Mouse (Mus musculus) heart, postnatal 10 days (tissue): ENCODE measurements around the gene Ccdc97. TPM values are rescaled to one million over a fixed set of nuclear protein-coding genes. Genes with fewer than 3 reads are reported as not detected.
A peak's percentile ranks its signal among the peaks of the same experiment; 100 is the strongest.

Source experiments
- DNase-seq, 2 experiments: peaks; one replicate each; pipeline ENCODE4 v3.0.0; 2021
- intact Hi-C: fragments of 180-260 bp; cut with DNase I; formaldehyde crosslinking; loops from one replicate; pipeline ENCODE4 v1.15.1; 2025
- total RNA-seq, 2 experiments: library from RNA; stranded (reverse); gene quantifications; 2 replicates each; pipeline ENCODE4 v1.2.3; 2021

The Ccdc97 gene
- total RNA-seq, 2 experiments from 2014 or later = 48.9 to 51.9 TPM

GRCm38 (mm10) chr7:25694104-25694503 lies 24.8 kb downstream of the Ccdc97 start:
- intact Hi-C loops = no loop called here
- DNase-seq = no peak

DNA sequence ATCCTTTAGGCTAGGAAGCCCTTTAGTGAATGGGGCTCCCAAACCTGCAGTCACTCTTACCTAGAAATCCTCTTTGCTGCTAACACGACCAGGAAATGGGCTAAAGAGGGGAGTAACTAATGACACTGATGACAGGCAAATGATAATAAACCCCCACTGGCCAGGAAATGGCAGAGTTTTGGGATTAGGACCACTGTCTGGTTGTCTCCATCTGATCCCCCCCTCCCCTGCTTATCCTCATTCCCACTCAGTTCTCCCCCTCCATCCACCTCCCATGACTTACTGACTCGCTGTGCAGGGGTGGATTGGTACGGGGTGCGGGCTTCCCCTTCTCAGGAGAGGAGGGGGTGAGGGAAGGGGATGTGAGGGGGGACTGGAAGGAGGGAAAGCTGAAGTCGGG lies 28.8 kb downstream of the Ccdc97 start:
- intact Hi-C loops = no loop called here
- no peak for DNase-seq

DNA sequence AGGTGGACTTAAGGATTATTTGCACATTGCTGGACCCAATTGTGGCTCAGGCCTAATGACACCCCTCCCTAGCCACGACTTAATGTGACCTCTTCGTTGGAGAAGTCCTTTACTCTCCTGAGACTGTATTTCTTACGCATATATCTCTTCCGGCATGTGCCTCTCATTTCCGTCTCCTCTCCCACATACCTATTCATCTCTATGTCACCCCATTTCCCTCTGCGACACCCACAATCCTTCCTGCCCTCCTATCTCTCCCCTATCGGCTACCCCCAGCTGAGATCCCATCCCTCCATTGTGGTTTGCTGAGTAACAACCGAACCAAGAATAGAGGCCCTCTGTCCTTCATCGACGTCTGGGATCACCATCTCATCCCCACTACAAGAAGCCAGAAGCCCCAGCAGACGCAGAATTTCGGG lies 29.3 kb downstream of the Ccdc97 start:
- intact Hi-C loops = loop anchor here (1.0 to 5.0 kb wide), 2 partner anchors 15 to 113 kb away; no protein-coding TSS in a partner anchor
- DNase-seq = no peak

GRCm38 (mm10) chr7:25688810-25689586 lies 29.9 kb downstream of the Ccdc97 start:
- peak; percentile 82 to 83 for DNase-seq
- intact Hi-C loops = loop anchor here (1.0 to 5.0 kb wide), 2 partner anchors 15 to 113 kb away; no protein-coding TSS in a partner anchor

DNA sequence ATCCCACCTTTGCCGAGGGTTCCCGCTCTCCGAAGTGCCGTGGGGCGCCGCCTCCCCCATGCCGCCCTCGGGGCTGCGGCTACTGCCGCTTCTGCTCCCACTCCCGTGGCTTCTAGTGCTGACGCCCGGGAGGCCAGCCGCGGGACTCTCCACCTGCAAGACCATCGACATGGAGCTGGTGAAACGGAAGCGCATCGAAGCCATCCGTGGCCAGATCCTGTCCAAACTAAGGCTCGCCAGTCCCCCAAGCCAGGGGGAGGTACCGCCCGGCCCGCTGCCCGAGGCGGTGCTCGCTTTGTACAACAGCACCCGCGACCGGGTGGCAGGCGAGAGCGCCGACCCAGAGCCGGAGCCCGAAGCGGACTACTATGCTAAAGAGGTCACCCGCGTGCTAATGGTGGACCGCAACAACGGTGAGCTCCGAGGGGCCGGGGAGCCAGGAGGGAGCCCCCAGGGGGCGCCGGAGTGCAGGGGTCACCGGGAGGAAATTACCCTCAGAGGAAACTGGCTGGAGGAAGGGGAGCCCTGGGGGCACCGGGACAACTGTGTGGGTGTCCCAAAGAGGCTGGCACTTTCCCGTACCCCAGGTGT lies 31.0 kb downstream of the Ccdc97 start:
- peak; percentile 77 to 78 for DNase-seq
- intact Hi-C loops = loop anchor here (5.0 kb wide), 1 partner anchor 114 kb away; no protein-coding TSS in a partner anchor

DNA sequence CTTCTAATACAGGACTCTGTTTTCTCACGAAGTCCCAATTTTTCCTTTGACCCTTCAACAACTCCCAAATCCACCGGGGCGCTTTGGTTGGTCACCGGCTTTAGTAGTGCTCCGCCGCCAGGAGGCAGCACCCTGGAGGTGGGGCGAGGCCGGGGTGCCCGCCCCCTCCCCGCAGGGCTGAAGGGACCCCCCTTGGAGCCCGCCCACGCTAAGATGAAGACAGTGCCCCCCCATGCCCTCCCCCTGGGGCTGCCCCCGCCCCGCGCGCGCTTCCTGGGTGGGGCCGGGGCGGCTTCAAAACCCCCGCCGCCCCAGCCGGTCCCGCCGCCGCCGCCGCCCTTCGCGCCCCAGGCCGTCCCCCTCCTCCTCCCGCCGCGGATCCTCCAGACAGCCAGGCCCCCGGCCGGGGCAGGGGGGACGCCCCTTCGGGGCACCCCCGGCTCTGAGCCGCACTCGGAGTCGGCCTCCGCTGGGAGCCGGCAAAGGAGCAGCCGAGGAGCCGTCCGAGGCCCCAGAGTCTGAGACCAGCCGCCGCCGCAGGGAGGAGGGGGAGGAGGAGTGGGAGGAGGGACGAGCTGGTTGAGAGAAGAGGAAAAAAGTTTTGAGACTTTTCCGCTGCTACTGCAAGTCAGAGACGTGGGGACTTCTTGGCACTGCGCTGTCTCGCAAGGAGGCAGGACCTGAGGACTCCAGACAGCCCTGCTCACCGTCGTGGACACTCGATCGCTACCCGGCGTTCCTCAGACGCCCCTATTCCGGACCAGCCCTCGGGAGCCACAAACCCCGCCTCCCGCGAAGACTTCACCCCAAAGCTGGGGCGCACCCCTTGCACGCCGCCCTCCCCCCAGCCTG lies 32.0 kb downstream of the Ccdc97 start, which contains the start of gene Tgfb1:
Gene Tgfb1, plus strand, starts transcription at position 323 of the 852 bp plus-strand sequence.
- DNase-seq = peak; percentile 86 to 88
- intact Hi-C loops = loop anchor here (5.0 kb wide), 1 partner anchor 115 kb away; no protein-coding TSS in a partner anchor

GRCm38 (mm10) chr7:25685926-25686470 lies 32.9 kb downstream of the Ccdc97 start:
- no peak for DNase-seq
- intact Hi-C loops = loop anchor here (5.0 kb wide), 1 partner anchor 116 kb away; no protein-coding TSS in a partner anchor

GRCm38 (mm10) chr7:25684659-25685058 lies 34.2 kb downstream of the Ccdc97 start:
- DNase-seq = no peak
- intact Hi-C loops = loop anchor here (5.0 kb wide), 1 partner anchor 118 kb away; no protein-coding TSS in a partner anchor

DNA sequence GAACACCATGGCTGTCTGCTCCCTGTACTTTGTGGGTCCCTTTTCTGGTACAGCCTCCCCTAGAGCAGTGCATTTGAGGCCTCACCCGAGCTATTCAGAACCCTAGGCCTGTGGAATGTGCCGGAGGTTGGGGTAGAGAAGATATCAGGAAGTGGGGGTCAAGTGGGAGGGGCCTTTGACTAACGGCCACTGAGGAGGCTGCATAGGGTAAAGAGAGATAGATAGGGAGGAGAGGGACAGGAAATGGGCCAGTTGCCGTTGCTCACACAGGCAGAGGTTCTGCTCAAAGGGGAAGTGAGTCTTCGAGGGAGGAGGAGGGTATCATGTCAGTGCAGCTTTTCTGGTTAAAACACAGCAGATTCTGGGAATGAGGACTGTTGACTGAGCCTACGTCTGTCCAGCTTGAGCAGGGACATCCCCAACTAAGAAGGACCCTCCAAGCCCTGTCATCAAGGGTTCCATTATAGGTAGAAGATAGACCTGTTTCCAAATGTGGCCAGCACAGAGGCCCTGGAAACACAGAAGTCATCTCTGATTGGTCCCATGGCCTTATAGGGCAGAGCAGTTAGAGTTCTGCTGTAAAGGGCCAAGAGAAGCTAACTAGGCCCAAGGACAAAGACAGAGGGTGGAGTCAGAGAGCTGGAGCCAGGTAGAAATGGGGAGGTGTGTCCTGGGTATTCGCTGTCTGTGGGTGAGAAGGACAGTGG lies 35.3 kb downstream of the Ccdc97 start:
- DNase-seq = peak in 1 of 2 experiments; percentile 21
- intact Hi-C loops = no loop called here

DNA sequence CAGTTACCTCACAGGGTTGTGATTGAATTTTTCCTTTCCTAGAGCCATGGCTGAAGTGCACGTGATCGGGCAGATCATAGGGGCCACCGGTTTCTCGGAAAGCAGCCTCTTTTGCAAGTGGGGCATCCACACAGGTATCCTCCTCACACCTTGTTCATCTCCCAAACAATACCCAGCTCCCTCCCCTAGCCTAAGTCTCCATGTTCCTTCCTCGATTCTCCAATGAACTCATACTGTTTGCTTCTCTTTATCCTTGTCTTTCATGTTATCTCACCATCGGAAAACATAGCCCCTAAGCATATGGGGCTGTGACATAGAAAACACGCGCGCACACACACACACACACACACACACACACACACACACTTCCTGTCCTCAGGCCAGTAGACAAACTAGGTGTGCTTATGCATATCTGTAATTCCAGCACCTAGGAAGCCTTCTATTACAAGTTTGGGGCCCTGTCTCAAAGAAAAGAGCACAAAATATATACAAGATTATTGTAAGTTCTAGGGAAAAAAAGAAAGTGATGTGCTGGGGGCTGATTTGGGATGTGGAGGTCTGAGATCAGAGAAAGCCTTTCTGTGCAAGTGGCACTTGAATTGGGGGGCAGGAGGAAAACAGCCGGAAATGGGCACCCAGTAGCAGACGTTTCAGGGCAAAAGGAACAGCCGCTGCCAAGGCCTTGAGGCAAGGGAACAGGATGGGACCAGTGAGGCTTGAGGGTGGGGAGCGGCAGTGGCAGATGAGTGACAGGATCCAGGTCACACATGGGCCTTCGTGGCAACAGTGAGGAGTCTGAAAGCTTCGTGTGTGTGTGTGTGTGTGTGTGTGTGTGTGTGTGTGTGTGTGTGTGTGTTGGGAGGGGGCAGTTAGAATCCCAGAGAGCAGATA lies 37.3 kb downstream of the Ccdc97 start:
- intact Hi-C loops = loop anchor here (2.0 kb wide), 1 partner anchor 73 kb away; the partner anchor contains the start of gene Hnrnpul1
- DNase-seq = no peak

DNA sequence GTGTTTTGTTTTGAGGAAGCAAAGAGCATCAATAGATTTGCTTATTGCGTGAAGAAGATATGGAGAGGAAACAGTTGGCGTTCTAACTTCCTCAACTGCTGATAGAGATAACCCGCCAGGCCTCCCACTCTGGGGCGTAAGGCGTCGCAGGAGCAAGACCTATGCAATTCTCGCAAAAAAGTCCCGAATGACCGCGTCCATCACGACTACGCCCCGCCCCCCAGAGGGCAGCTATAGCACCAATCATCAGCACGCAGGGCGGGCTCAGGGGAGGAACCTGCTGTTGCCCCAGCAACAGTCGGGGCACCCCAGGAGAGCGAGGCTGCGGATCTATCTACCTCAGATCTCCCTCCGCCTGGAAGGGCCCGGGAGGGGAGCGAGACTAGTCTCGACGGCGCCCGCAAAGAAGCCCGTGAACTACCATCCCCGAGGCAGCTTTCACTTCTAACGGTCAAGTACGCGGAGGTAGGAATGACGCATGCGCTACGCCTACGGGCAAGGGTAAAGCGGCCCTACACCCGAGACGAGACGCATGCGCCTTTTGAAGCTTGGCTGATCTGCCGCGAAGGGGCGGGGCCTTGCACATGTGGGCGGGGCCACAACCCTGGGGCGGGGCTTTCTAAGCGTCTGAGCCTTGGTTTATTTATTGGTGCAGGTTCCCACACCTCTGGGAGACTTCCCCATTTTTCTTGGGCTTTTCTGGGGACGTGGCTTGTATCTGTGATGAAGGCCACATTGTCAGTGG lies 38.2 kb downstream of the Ccdc97 start, which contains the start of gene B9d2:
Gene B9d2, plus strand, starts transcription at position 267 of the 745 bp plus-strand sequence.
- intact Hi-C loops = loop anchor here (2.0 kb wide), 1 partner anchor 74 kb away; the partner anchor contains the start of gene Hnrnpul1
- DNase-seq = peak; percentile 97 to 98

GRCm38 (mm10) chr7:25679971-25680370 lies 38.9 kb downstream of the Ccdc97 start:
- intact Hi-C loops = loop anchor here (2.0 kb wide), 1 partner anchor 75 kb away; the partner anchor contains the start of gene Hnrnpul1
- peak; percentile 23 to 27 for DNase-seq

DNA sequence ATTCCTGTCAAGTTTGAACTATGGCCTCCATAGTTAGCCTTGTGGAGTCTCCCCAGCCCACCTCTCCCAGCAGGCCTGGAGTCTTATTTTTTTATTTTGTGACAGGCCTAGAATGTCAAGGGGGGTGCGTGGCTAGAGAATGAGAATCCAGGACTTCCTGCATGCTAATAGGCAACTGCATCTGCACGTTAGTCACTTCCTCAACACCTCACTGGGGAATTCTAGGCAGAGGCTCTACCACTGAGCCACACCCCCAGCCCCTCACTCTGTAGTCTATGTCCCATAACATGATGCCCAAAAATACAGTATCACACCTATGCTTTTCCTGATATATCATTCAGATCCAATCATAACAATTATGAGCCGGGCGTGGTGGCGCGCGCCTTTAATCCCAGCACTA lies 41.9 kb downstream of the Ccdc97 start:
- no peak for DNase-seq
- intact Hi-C loops = no loop called here

DNA sequence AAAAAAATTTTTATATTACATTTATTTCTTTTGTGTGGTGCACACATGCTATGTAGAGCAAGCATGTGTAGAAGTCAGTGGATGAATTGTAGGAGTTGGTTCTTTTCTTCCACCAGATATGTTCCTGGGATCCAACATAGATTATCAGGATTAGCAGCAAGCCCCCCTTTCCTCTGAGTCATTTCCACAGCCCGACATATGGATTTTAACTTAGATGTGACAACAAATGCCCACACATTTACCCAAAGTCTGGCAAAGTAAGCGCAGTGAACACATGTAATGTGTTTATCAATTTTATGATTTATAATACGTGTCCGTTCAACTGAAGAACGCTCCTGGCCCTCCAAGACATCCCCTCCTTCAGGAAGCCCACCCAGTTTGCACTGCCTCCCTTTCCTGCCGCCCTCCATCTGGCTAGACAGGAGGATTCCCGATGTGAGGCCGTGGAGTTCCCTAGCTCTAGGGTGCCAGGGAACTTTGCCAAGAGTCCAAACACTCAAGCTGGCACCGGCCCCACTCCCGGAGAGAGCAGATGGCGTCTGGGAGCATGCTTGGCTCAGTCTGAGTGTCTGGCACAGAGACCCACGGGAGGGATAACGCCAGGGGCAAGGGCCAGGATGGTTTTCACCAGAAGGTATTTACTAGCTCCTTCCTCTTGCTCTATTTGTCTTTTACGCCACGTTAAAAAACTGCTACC lies 42.7 kb downstream of the Ccdc97 start:
- intact Hi-C loops = no loop called here
- peak; percentile 92 to 93 for DNase-seq

DNA sequence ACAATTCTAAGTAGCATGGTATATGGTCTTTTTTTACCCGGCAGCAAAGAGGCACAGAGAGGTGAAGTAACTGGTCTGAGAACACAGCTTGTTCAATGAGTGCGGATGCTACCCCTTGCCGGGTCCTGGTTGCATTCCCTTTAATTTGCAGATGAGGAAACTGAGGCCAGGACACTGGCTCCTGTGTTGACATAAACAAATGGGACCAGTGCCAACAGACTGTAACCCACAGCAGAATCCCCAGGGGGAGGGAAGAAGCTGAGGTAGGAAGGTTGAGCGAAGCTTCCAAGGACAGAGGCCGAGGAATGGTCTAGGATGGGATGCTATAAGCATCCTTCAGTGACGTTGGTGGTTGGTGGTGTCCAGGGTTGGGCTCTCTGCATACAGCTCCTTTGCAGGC lies 43.5 kb downstream of the Ccdc97 start:
- no peak for DNase-seq
- intact Hi-C loops = no loop called here

DNA sequence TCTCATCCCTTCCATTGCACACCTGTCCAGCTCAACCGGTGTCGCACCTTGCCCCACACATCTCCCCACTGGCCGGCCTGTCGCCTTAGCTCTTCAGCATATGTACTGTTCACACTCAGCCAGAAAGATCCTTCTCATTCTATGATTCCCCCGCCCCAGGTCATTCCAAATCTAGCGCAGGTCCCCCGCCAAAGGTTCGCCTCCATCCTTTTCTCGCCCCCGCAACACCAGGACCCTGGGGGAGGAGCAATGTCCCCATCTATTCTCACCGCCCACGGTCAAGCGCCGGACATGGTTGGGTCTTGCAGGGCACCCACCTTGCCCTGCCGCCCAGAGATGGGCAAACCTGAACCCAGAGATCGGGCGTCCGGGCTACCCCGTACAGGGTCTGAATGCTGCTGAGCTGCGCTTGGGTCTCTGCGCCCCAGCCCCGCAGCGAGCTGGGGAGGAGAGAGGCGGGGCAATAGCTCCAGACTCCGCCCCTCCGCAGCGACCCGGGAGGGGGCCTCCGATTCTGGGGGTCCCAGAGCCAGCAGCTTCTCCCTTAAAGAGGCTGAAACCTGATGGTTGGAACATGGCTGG lies 44.1 kb downstream of the Ccdc97 start, which contains the start of gene Tmem91:
Gene Tmem91, minus strand, starts transcription at position 448 of the 582 bp plus-strand sequence.
- intact Hi-C loops = no loop called here
- DNase-seq = no peak

DNA sequence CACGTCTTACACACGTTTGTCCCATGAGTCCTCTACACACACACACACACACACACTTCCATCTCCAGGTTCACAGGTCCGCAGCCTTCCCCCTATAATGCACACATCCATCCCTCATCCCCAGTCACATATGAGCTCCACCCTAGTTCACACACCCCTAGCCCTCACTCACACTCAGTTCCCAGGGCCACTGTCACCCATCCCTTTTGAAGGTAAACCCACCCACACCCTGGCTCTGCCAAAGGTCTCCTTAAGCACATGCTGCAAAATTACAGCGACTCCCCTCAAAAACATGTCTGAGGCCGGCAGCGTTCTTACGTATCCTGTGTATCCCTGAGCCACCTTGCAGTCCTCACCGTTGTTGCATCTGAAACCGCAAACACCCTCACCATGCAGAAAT lies 44.6 kb downstream of the Ccdc97 start:
- intact Hi-C loops = no loop called here
- no peak for DNase-seq
